Mouse (Mus musculus): Measurements from ENCODE around the gene Btg1. TPM values are rescaled to one million over a fixed set of nuclear protein-coding genes. Genes with fewer than 3 reads are reported as not detected.

Btg1 gene
- polyA plus RNA-seq, 1 experiment, result 43.3 TPM

DNA sequence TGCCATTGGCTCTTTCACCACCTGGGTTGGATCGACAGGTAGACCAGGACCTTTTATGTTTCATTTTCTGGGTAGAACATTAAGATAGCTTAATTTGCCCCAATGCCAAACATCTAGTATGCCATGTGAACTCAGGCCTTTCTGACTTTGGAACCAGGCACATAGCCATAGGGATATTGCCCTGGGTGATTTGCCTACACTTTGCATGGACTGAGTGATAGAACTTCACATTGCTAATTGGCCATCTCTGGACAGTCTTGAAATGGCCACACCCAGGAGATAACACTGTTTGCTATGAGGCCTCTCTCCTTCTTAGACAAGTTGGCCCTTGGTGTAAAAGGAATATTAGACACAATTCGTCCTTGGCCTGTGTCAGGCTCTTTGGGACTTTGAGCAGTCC is 7.6 kb downstream of the Btg1 start:
- no peak for TF ChIP-seq CTCF (IDR thresholded peaks at IDR 0.05; ENCODE audit: borderline replicate concordance, extremely low read depth, insufficient read depth, insufficient read length)
- no peak for TF ChIP-seq POLR2A (IDR thresholded peaks at IDR 0.05; ENCODE audit: borderline replicate concordance, extremely low read depth, insufficient read depth, insufficient read length, poor library complexity, severe bottlenecking)

DNA sequence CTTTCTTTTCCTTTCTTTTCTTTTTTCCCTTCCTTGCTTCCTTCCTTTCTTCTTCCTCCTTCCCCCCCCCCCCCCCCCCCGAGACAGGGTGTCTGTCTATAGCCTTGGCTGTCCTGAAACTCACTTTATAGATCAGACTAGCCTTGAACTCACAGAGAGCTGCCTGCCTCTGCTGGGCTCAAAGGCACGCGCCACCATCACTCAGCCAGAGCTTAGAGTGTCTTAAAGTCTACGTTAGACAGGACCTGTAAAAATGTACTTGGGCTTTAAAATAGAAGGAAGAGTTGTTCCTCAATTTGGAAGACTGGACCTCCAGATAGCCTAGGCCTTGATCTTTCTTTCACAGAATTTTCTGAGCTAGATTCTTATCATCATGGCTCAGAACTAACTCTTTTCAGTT is 8.3 kb downstream of the Btg1 start:
- DNase-seq (ENCODE audit: low read depth), result no peak
- TF ChIP-seq POLR2A (IDR thresholded peaks at IDR 0.05; ENCODE audit: borderline replicate concordance, extremely low read depth, insufficient read depth, insufficient read length, poor library complexity, severe bottlenecking), result no peak
- TF ChIP-seq CTCF (IDR thresholded peaks at IDR 0.05; ENCODE audit: borderline replicate concordance, extremely low read depth, insufficient read depth, insufficient read length), result no peak

More for the DNA sequence above, 7.6 kb downstream of the Btg1 start:
- DNase-seq (ENCODE audit: low read depth), result no peak

DNA sequence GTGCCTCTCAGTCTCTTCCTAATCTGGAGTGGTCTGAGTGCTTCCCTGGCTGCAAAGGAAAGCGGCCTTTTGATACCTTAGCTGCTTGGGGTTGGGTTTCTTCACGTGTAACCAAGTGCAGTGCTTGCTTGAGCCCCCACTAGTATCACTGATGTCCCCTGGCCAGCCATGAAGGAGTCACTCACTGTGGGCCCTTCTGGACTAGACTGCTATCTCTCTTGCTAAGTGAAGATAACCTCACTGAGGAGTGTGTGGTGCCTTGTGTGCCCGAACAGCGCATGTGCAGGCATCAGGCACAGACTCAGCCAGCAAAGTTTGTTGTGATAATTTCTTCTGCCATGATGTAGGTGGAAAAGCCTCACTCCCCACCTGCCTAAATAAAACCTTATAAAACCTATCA is 8.9 kb downstream of the Btg1 start:
- no peak for DNase-seq (ENCODE audit: low read depth)
- TF ChIP-seq POLR2A (IDR thresholded peaks at IDR 0.05; ENCODE audit: borderline replicate concordance, extremely low read depth, insufficient read depth, insufficient read length, poor library complexity, severe bottlenecking) (no peak), CTCF (IDR thresholded peaks at IDR 0.05; ENCODE audit: borderline replicate concordance, extremely low read depth, insufficient read depth, insufficient read length) (no peak)

DNA sequence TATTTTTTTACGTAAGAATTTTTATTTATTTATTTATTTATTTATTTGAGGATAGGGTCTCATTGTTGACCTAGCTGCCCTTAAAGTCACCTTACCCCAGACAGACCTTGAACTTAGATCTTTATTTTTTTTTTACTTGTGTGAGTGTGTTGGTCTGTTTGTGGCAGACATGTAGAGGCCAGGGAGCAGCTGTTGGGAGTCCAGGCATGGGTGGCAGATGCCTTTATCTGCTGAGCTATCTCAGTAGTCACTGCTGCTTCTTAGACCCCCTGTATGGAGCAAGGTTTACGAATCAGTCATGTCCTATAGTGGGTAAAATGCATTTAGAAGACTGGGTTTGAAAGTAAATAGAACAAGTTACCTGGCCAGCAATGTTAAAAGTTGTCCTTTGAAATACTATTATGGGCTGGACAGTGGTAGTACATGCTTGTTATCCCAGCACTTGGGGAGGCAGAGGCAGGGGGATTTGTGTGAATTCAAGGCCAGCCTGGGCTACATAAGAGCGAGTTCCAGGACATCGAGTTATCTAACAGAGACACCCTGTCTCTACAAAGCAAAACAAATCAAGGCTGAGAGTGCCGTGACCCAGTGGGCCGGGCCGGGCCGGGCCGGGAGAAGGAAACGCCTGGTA is 9.4 kb downstream of the Btg1 start:
- DNase-seq (ENCODE audit: low read depth), result no peak
- no peak for TF ChIP-seq POLR2A (IDR thresholded peaks at IDR 0.05; ENCODE audit: borderline replicate concordance, extremely low read depth, insufficient read depth, insufficient read length, poor library complexity, severe bottlenecking)
- TF ChIP-seq CTCF (IDR thresholded peaks at IDR 0.05; ENCODE audit: borderline replicate concordance, extremely low read depth, insufficient read depth, insufficient read length), result no peak

DNA sequence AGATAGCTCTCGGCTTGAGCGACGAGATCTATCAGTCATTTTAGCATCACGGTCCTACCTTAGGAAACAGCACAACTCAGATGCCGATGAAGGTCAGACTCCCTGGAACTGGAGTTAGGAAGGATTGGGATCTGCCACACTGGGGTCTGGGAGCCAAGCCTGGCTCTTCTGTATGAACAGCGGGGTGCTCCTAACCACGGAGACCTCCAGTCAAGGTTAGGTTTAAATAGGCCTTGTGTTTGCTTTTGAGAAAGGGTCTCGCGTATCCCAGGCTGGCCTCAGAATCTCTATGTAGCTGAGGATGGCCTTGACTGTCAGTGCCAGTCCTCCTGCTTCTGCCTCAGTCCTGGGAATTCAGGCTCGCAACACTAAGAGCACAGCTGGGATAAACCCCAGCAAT is 10.5 kb downstream of the Btg1 start:
- TF ChIP-seq POLR2A (IDR thresholded peaks at IDR 0.05; ENCODE audit: borderline replicate concordance, extremely low read depth, insufficient read depth, insufficient read length, poor library complexity, severe bottlenecking), result no peak
- TF ChIP-seq CTCF (IDR thresholded peaks at IDR 0.05; ENCODE audit: borderline replicate concordance, extremely low read depth, insufficient read depth, insufficient read length), result no peak
- no peak for DNase-seq (ENCODE audit: low read depth)

DNA sequence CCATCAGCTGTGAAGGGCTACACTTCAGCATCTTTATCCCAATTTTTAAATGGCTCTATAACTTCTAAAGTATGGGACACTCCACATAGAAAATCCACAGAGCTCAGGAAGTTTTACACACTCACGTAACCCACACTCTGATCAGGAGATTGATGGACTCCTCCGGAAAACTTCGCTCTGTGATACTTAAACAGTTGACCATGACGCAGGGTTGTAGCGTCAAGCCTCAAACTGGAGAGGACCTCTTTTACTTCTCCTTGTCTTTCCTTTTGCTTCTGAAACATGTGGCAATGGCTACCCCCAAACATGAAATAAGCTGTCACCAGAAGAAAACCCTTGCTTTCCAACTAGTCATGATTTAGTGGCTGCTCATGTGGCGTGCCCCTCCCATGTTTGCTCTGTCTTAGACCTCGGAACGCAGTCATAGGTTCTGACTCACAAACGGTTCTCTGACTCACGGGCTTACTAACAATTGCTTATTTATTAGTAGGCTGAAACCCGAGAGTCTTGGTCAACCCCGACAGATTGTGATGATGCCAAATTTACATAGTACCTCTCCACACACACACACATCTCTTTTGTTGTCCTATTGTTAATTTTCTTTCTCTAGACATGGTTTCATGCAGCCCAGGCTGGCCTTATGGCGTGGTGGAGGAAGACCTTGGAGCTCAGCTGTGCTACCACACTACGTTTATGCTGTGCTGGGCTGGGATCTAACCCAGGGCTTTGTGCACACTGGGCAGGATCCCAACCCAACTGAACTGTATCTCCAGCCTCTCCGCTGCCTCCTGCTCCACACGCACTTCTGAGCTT is 11.5 kb downstream of the Btg1 start:
- no peak for DNase-seq (ENCODE audit: low read depth)

DNA sequence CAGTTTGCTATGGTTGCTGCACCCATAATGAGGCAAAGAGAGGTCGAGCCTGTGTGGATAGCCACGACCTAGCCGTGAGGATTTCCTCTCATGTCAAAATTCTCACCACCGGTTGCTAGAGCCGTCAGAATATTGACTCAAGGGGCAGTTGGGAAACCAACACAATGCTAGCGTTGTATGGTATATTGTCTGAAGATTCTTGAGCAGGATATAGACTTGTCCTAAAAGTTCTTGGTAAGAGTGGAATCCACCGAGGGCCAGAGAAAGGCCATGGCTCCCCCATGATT is 12.1 kb downstream of the Btg1 start:
- DNase-seq (ENCODE audit: low read depth), result no peak
- TF ChIP-seq CTCF (IDR thresholded peaks at IDR 0.05; ENCODE audit: borderline replicate concordance, extremely low read depth, insufficient read depth, insufficient read length), result no peak
- TF ChIP-seq POLR2A (IDR thresholded peaks at IDR 0.05; ENCODE audit: borderline replicate concordance, extremely low read depth, insufficient read depth, insufficient read length, poor library complexity, severe bottlenecking), result no peak

More for the DNA sequence above, 11.5 kb downstream of the Btg1 start:
- TF ChIP-seq POLR2A (IDR thresholded peaks at IDR 0.05; ENCODE audit: borderline replicate concordance, extremely low read depth, insufficient read depth, insufficient read length, poor library complexity, severe bottlenecking), result no peak
- TF ChIP-seq CTCF (IDR thresholded peaks at IDR 0.05; ENCODE audit: borderline replicate concordance, extremely low read depth, insufficient read depth, insufficient read length), result no peak

DNA sequence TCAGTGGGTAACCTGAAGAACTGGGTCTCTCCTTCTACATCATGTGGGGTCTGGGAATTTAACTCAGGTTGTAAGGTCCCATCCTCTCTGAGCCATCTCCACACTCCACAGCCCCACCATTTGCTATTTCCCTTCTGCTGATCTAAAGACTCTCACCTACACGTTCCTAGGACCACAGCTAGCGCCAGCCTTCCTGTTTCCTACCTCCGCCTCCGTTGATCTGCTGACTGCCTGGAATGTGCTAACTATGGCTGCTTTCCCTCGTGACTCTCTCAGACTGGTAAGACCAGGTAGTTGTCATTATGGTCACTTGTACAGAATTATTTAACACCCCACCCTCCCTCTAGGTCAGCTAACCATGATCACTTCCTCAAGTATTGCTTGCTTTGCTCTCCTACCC is 13.3 kb downstream of the Btg1 start:
- no peak for TF ChIP-seq CTCF (IDR thresholded peaks at IDR 0.05; ENCODE audit: borderline replicate concordance, extremely low read depth, insufficient read depth, insufficient read length)
- no peak for TF ChIP-seq POLR2A (IDR thresholded peaks at IDR 0.05; ENCODE audit: borderline replicate concordance, extremely low read depth, insufficient read depth, insufficient read length, poor library complexity, severe bottlenecking)
- no peak for DNase-seq (ENCODE audit: low read depth)

DNA sequence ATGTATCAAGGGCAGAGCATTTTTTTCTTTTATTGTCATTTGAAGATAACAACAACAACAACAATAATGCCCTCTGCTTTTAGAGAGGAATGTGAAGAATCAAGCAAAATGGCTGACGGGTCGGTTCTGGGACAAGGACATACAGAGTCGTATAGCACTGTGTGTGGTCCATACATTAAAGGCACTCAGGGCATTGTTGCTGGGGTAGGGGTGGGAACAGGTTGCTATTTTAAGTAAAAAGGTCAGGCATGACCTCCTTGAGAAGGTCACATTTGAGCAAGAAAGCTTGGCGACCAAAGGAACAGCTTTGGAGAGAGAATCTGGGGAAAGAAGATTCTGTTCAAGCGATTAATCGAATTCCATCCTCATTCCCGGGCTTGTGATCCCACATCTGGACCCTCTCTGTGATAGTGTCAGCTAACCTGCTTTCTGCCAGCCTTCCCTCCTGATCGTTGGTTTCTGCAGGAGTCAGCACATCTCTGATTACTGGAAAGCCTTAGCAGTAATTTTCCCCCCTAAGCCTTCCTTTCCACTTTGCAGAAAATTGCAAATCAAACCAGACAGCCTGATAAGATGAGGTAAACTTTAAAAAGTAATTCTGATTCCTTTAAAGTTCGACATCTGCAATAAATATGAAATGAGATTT is 14.4 kb downstream of the Btg1 start:
- no peak for DNase-seq (ENCODE audit: low read depth)
- TF ChIP-seq CTCF (IDR thresholded peaks at IDR 0.05; ENCODE audit: borderline replicate concordance, extremely low read depth, insufficient read depth, insufficient read length) (no peak), POLR2A (IDR thresholded peaks at IDR 0.05; ENCODE audit: borderline replicate concordance, extremely low read depth, insufficient read depth, insufficient read length, poor library complexity, severe bottlenecking) (no peak)

DNA sequence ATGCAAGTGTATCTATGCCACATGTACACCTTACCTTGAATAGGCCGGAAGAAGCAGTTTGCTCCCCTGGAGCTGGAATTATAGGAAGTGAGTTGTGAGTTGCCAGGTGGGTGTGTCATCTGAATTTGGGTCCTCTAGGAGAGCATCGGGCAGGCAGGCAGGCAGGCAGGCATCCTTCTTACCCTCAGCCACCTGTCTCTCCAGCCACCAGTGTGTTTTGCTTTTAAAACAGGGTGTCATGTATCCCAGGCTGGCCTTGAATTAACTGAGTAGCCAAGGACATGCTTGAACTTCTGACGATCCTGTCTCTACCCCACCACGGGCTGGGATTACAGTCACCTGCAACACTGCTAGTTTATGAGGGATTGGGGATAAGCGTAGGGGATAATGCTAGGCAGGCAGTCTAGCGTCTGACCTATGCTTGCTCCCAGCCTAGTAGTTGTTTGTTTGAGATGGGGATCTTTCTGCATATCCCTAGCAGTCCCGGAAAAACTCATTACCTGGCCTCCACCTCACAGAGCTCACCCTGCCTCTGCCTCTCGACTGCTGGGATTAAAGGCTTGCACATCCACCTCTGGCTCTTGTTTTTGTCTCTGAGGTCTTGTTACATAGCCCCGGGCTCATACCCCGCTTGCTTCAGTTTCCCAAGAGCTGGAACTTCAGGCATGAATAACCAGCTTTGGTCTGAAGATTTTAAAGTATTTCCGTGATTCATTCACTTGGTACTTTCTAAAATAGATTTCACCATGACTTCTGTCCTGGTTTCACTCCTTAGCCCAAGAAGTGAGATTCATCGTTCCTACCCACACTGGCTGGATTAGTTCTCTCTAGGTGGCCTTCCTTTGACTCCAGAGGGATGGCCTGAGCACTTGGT is 15.7 kb downstream of the Btg1 start:
- TF ChIP-seq CTCF (IDR thresholded peaks at IDR 0.05; ENCODE audit: borderline replicate concordance, extremely low read depth, insufficient read depth, insufficient read length), result no peak
- no peak for TF ChIP-seq POLR2A (IDR thresholded peaks at IDR 0.05; ENCODE audit: borderline replicate concordance, extremely low read depth, insufficient read depth, insufficient read length, poor library complexity, severe bottlenecking)
- no peak for DNase-seq (ENCODE audit: low read depth)

DNA sequence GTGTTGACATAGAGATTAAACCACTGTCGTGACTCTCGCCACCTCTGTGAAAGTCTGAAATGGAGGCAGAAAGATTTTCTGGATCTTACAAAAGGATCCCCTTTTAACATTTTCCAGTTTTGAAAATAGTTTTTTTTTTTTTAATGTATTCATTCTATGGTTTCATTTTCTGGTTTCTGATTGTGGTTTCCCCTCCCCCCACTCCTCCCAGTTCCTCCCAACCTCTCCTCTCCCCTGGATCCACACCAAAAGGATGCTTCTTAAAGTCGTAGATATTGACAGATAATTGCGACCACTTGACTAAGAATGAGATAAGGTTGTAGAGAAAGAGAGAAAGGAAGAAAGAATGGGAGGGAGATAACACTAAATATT is 16.3 kb downstream of the Btg1 start:
- TF ChIP-seq POLR2A (IDR thresholded peaks at IDR 0.05; ENCODE audit: borderline replicate concordance, extremely low read depth, insufficient read depth, insufficient read length, poor library complexity, severe bottlenecking), result no peak
- no peak for TF ChIP-seq CTCF (IDR thresholded peaks at IDR 0.05; ENCODE audit: borderline replicate concordance, extremely low read depth, insufficient read depth, insufficient read length)
- DNase-seq (ENCODE audit: low read depth), result no peak

Measured in brain, embryonic 14.5 days (tissue).